Mouse (Mus musculus) embryonic facial prominence, embryonic 13.5 days (tissue): ENCODE results near the gene Mrps6. TPM values are rescaled to one million over a fixed set of nuclear protein-coding genes. Genes with fewer than 3 reads are reported as not detected.

Source experiments
- ATAC-seq: fragments of 200-750 bp; cut with Nextera tagmentation; 2 replicates; pipeline ENCODE4 v1.8.0; 2017; ENCODE audit warnings: low read depth; ENCODE audit not compliant: insufficient number of reproducible peaks, insufficient read depth, low FRiP score, low TSS enrichment
- H3K27ac ChIP-seq: fragments of 300-500 bp; sonication (generic); 2 replicates; pipeline ENCODE4 v1.5.1; 2015; ENCODE audit warnings: moderate library complexity, mild to moderate bottlenecking, inconsistent platforms
- H3K27me3 ChIP-seq: fragments of 300-500 bp; sonication (generic); 2 replicates; pipeline ENCODE4 v1.6.1; 2015; ENCODE audit warnings: mild to moderate bottlenecking, inconsistent platforms
- H3K36me3 ChIP-seq: fragments of 300-500 bp; sonication (generic); 2 replicates; pipeline ENCODE4 v1.6.1; 2015; ENCODE audit warnings: mild to moderate bottlenecking, inconsistent platforms
- H3K4me1 ChIP-seq: fragments of 300-500 bp; sonication (generic); 2 replicates; pipeline ENCODE4 v1.6.1; 2015; ENCODE audit warnings: inconsistent platforms
- H3K4me2 ChIP-seq: fragments of 300-500 bp; sonication (generic); 2 replicates; pipeline ENCODE4 v1.6.1; 2015; ENCODE audit warnings: moderate library complexity, mild to moderate bottlenecking, inconsistent platforms
- H3K4me3 ChIP-seq: fragments of 300-500 bp; sonication (generic); 2 replicates; pipeline ENCODE4 v1.5.1; 2015; ENCODE audit warnings: mild to moderate bottlenecking, inconsistent platforms
- H3K9ac ChIP-seq: fragments of 300-500 bp; sonication (generic); 2 replicates; pipeline ENCODE4 v1.6.1; 2015; ENCODE audit warnings: mild to moderate bottlenecking, inconsistent platforms
- H3K9me3 ChIP-seq: fragments of 300-500 bp; sonication (generic); 2 replicates; pipeline ENCODE4 v1.6.1; 2016; ENCODE audit warnings: inconsistent platforms
- WGBS: fragments of 180-500 bp; shearing (Covaris S2); methylation state at CpG from one replicate; pipeline ENCODE4 v1.1.7; 2015; ENCODE audit warnings: mixed read lengths; 5-methylcytosine and 5-hydroxymethylcytosine counted together
- polyA plus RNA-seq: library from polyadenylated mRNA; unstranded; fragments of >200 nt; fragmentation: Nextera tagmentation; extraction: Ambion mirVana; gene quantifications from 2 replicates; pipeline ENCODE4 v1.2.1, GENCODE M21; 2015

Gene Mrps6
- polyA plus RNA-seq, 1 experiment from 2014 or later: 98.3 TPM

DNA sequence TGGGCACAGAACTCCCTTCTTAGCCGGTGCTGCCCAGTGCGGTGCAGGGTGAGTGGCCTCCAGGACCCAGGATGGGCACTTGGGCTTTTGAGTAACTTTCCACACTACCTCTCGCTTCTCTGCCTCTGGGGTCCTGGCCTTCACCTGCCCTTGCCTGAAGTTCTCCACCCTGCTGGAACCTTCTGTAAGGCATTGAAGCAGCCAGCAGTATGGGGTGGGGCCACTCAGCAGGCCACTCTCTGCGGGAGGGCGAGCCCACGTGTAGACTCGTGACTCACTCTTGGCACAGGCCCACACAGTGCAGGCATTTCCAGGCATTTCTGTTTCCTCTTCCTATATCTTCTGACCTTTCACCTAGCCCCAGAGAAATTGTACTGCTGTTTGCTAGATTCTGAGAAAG, 18.6 kb upstream of the Mrps6 start:
- H3K27me3 ChIP-seq: no peaks in the 10 kb centered on the region
- no peak overlapping the region for H3K4me3 ChIP-seq
- no peaks in the 10 kb centered on the region for H3K9me3 ChIP-seq
- no peak overlapping the region for H3K4me2 ChIP-seq
- H3K27ac ChIP-seq: no peak overlapping the region
- H3K9ac ChIP-seq: no peak overlapping the region
- no peaks in the 10 kb centered on the region for H3K4me1 ChIP-seq
- ATAC-seq: no peak
- no peaks in the 10 kb centered on the region for H3K36me3 ChIP-seq
- 96% methylated on average over 7 of the region's 7 CpGs for WGBS

DNA sequence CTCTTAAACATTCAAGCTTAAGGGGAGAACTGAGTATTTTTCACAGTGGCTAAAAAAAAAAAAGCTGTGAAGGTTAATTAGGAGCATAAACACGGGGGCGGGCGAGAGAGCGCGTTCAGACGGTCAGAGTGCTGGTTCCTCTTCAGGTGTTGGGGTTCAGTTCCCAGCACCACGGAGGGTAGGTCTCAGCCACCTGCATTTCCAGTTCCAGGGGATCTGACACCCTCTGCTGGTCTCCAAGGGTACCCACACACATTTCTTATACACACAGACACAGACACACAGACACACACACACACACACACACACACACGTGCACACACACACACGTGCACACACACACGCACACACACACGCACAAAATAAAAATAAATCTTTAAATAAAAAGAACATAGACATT, 18.1 kb upstream of the Mrps6 start:
- H3K9me3 ChIP-seq: no peaks in the 10 kb centered on the region
- no peak for ATAC-seq
- no peaks in the 10 kb centered on the region for H3K36me3 ChIP-seq
- no peak overlapping the region for H3K4me2 ChIP-seq
- no peak overlapping the region for H3K4me3 ChIP-seq
- H3K4me1 ChIP-seq: no peaks in the 10 kb centered on the region
- H3K9ac ChIP-seq: no peak overlapping the region
- 93% methylated on average over 11 of the region's 11 CpGs for WGBS
- no peaks in the 10 kb centered on the region for H3K27me3 ChIP-seq
- no peak overlapping the region for H3K27ac ChIP-seq

GRCm38 (mm10) chr16:92051777-92052310, 6.2 kb upstream of the Mrps6 start:
- Histone ChIP-seq H3K4me2 (no peak overlapping the region), H3K9me3 (peaks cover 10% of the 10 kb centered on the region; the same call in 1 of the 2 replicates), H3K9ac (no peak overlapping the region), H3K27ac (no peak overlapping the region), H3K27me3 (no peaks in the 10 kb centered on the region), H3K36me3 (no peaks in the 10 kb centered on the region), H3K4me1 (no peaks in the 10 kb centered on the region), H3K4me3 (no peak overlapping the region)
- no peak for ATAC-seq
- WGBS: 75% methylated on average over 7 of the region's 7 CpGs

DNA sequence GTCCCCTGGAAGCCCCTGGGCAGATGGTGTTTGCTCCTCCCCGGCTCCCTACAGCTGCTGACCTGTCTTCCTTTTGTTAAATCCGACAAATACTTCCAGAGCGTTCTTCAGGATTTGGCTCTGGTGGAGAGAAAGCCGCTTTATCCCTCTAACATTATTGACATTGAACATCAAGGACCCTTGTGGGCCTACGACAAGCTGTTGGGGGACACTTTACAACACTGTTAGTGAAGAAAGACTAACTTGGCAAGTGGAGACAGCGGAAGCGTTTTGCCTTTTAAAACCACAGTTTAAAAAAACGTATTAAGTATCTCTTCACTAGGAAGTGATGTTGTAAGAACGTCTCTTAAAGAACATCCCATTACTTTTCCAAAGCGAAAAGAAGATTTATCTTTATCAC, 5.5 kb upstream of the Mrps6 start:
- H3K27me3 ChIP-seq: no peaks in the 10 kb centered on the region
- H3K4me1 ChIP-seq: peaks cover 4% of the 10 kb centered on the region; the same call in 1 of the 2 replicates
- H3K27ac ChIP-seq: no peak overlapping the region
- H3K36me3 ChIP-seq: no peaks in the 10 kb centered on the region
- H3K4me2 ChIP-seq: no peak overlapping the region
- no peak overlapping the region for H3K4me3 ChIP-seq
- H3K9ac ChIP-seq: no peak overlapping the region
- no peak for ATAC-seq
- WGBS: 75% methylated on average over 10 of the region's 10 CpGs
- H3K9me3 ChIP-seq: peaks cover 10% of the 10 kb centered on the region; the same call in 1 of the 2 replicates

DNA sequence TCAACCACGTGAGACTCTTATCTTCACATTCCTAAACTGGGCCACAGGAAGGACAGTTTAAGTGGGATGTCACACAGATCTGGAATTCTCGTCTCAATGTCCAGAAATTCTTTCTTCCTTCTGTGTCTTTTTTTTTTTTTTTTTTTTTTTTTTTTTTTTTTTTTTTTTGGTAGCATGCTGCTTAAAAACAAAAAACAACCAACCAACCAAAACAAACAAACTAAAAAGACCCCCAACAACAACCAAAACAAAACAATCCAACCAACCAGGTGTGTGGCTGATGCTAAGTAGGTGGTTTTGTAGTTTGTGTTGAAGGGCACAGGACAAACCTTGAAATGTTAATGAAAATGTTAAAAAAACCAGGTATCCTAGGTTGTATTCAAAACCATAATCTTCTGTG, 1.4 kb upstream of the Mrps6 start:
- no peak for ATAC-seq
- Histone ChIP-seq H3K4me2 (no peak overlapping the region), H3K4me3 (no peak overlapping the region), H3K9me3 (peaks cover 10% of the 10 kb centered on the region; the same call in 1 of the 2 replicates), H3K4me1 (peaks cover 21% of the 10 kb centered on the region), H3K36me3 (peaks cover 9% of the 10 kb centered on the region), H3K9ac (no peak overlapping the region), H3K27me3 (no peaks in the 10 kb centered on the region), H3K27ac (no peak overlapping the region)
- 63% methylated on average over 2 of the region's 2 CpGs for WGBS

- Histone ChIP-seq H3K4me3 (peak overlapping the region; percentile 88), H3K9ac (peak overlapping the region; percentile 83), H3K27me3 (no peaks in the 10 kb centered on the region), H3K27ac (peak overlapping the region; percentile 86), H3K36me3 (peaks cover 17% of the 10 kb centered on the region), H3K9me3 (peaks cover 10% of the 10 kb centered on the region; the same call in 1 of the 2 replicates), H3K4me1 (peaks cover 21% of the 10 kb centered on the region), H3K4me2 (peak overlapping the region; percentile 80)
- WGBS: 3% methylated on average over 11 of the region's 11 CpGs
- ATAC-seq: no peak
Measured at GRCm38 (mm10) chr16:92057456-92057851, 616 bp upstream of the Mrps6 start.

DNA sequence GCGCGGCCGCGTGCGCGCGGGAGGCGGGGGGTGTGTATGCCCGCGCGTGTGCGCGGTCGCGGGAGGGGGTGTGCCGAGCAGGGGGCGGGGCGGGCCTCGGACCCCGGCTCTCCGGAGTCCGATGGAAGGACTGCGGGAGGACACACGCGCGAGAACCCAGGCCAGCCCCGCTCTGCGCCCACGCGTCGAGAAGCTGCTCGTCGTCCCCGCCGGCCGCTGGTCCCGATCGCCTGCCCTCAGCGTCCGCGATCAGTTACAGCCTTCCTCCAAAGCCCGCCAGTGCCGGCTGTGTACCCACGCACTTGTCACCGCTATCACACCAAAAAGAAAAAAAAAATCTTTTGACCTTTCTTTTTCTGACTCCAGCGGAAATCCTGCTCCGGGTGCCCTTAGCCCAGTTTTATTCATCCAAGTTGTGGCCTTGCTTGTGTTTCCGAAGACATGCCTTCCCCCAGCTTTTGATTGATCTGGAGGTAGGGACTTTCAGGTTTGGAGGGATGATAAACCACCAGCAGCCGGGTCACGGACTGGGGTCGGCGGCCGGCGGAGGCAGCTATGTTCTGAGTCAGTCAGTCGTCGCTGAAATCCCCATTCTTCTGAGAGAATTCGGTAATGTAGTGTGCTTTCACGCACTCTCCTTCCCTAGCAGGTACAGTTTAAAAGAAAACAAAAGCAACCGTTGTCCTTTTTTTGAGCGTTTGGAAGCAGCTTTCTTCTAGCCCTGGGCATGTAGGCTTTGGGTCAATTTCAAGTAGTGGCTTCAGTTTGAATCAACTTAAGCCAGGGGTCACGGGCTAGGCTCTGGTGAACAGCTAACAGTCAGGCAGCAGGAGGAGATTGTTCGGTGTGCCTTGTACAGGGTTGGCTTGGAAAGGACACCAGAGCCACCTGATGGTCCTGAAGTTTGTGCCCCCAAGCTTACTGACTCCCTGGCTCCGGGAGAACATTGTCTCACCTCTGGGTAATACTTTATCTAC, 862 bp downstream of the Mrps6 start:
- 2% methylated on average over 55 of the region's 63 CpGs for WGBS
- Histone ChIP-seq H3K27ac (no peak overlapping the region), H3K4me1 (peaks cover 21% of the 10 kb centered on the region), H3K9ac (peak overlapping the region; percentile 83), H3K36me3 (peaks cover 26% of the 10 kb centered on the region), H3K4me3 (peak overlapping the region; percentile 88), H3K27me3 (no peaks in the 10 kb centered on the region), H3K9me3 (peaks cover 7% of the 10 kb centered on the region; the same call in 1 of the 2 replicates), H3K4me2 (peak overlapping the region; percentile 80)
- 0 out of 2 replicates have a peak, but pooled peaks have one; percentile 9 for ATAC-seq

- 0 out of 2 replicates have a peak overlapping the region, but pooled peaks have one; percentile 27 for H3K9ac ChIP-seq
- no peaks in the 10 kb centered on the region for H3K27me3 ChIP-seq
- H3K9me3 ChIP-seq: no peaks in the 10 kb centered on the region
- peak overlapping the region; percentile 80 for H3K4me2 ChIP-seq
- H3K4me1 ChIP-seq: peaks cover 21% of the 10 kb centered on the region
- 86% methylated on average over 3 of the region's 3 CpGs for WGBS
- H3K36me3 ChIP-seq: peaks cover 31% of the 10 kb centered on the region
- ATAC-seq: no peak
- H3K4me3 ChIP-seq: peak overlapping the region; percentile 88
- no peak overlapping the region for H3K27ac ChIP-seq
Measured at GRCm38 (mm10) chr16:92060213-92060612, 2.1 kb downstream of the Mrps6 start.

DNA sequence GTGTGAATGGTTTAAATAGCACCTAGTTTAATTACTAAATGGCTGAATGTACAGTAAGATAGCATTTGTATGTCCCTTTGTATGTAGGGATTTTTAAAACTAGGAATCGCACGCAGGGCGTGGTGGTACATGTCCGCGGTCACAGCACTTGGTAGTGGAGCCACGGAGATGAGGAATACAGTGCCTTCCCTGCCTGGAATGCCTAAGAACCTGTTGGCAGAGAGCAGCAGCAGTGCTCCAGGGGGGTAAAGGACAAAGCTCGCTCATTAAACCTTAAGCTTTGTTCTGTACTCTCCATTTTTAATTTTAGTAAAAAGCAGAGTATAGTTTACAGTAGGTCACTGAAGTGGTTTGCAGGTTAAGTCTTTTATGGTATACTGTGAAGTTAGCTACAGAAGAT, 3.5 kb downstream of the Mrps6 start:
- H3K4me1 ChIP-seq: peaks cover 21% of the 10 kb centered on the region
- H3K9ac ChIP-seq: no peak overlapping the region
- peaks cover 32% of the 10 kb centered on the region for H3K36me3 ChIP-seq
- H3K27me3 ChIP-seq: no peaks in the 10 kb centered on the region
- H3K9me3 ChIP-seq: no peaks in the 10 kb centered on the region
- no peak for ATAC-seq
- no peak overlapping the region for H3K4me2 ChIP-seq
- no peak overlapping the region for H3K4me3 ChIP-seq
- WGBS: 94% methylated on average over 7 of the region's 7 CpGs
- H3K27ac ChIP-seq: no peak overlapping the region

- Histone ChIP-seq H3K27me3 (no peaks in the 10 kb centered on the region), H3K27ac (no peak overlapping the region), H3K36me3 (peaks cover 39% of the 10 kb centered on the region), H3K4me1 (peaks cover 17% of the 10 kb centered on the region), H3K9ac (no peak overlapping the region), H3K9me3 (no peaks in the 10 kb centered on the region), H3K4me2 (no peak overlapping the region), H3K4me3 (no peak overlapping the region)
- ATAC-seq: no peak
- WGBS: 95% methylated on average over 1 of the region's 1 CpGs
Measured at GRCm38 (mm10) chr16:92062832-92063231, 4.8 kb downstream of the Mrps6 start.

- Histone ChIP-seq H3K27ac (no peak overlapping the region), H3K9me3 (no peaks in the 10 kb centered on the region), H3K4me2 (no peak overlapping the region), H3K27me3 (no peaks in the 10 kb centered on the region), H3K4me3 (no peak overlapping the region), H3K9ac (no peak overlapping the region), H3K4me1 (peaks cover 8% of the 10 kb centered on the region), H3K36me3 (peaks cover 47% of the 10 kb centered on the region)
- WGBS: 94% methylated on average over 2 of the region's 2 CpGs
- no peak for ATAC-seq
Measured at GRCm38 (mm10) chr16:92064801-92065200, 6.7 kb downstream of the Mrps6 start.

DNA sequence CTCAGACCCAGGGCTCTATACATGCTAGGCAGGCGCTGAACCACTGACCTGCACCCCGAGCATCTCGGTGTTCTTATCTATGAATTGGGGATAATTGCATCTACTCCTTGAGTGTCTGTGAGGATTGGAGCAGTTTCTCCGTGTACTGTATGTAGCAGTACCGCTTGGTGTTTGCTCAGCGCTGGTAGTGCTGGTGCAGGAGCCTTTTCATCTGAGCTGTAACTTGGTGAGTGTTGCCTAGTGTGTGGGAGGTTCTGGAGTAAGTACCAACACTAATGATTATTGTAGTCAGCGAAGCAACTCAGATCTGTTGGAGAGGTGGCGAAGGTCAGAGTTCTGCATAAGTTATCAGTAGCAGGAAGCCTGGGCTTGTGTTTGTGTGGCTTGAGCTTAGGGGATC, 12.3 kb downstream of the Mrps6 start:
- H3K9me3 ChIP-seq: no peaks in the 10 kb centered on the region
- no peak overlapping the region for H3K4me2 ChIP-seq
- H3K4me3 ChIP-seq: no peak overlapping the region
- no peaks in the 10 kb centered on the region for H3K27me3 ChIP-seq
- no peak for ATAC-seq
- no peaks in the 10 kb centered on the region for H3K4me1 ChIP-seq
- no peak overlapping the region for H3K9ac ChIP-seq
- H3K36me3 ChIP-seq: peaks cover 43% of the 10 kb centered on the region
- WGBS: 94% methylated on average over 8 of the region's 8 CpGs
- no peak overlapping the region for H3K27ac ChIP-seq
